Mouse (Mus musculus): Measurements from ENCODE around the gene Crygs. TPM values are rescaled to one million over a fixed set of nuclear protein-coding genes. Genes with fewer than 3 reads are reported as not detected.
"Not testable (repeated sequence)": the region's sequence is repeated elsewhere in the genome, so short reads cannot be mapped to it uniquely, and the experiment has no call there.

Crygs gene
- polyA plus RNA-seq, 1 experiment = not detected

GRCm38 (mm10) chr16:22789908-22790367 is 21.4 kb downstream of the Crygs start:
- DNase-seq (ENCODE audit: low spot score) = no peak

- no peak for DNase-seq (ENCODE audit: low spot score)
Measured at GRCm38 (mm10) chr16:22782686-22783085, 28.7 kb downstream of the Crygs start.

- DNase-seq (ENCODE audit: low spot score) = no peak
Measured at GRCm38 (mm10) chr16:22779228-22779835, 32.0 kb downstream of the Crygs start.

GRCm38 (mm10) chr16:22778296-22778695 is 33.1 kb downstream of the Crygs start:
- DNase-seq (ENCODE audit: low spot score) = not testable (repeated sequence)

- no peak for DNase-seq (ENCODE audit: low spot score)
Measured at GRCm38 (mm10) chr16:22775471-22775985, 35.8 kb downstream of the Crygs start.

GRCm38 (mm10) chr16:22768661-22769060 is 42.7 kb downstream of the Crygs start:
- no peak for DNase-seq (ENCODE audit: low spot score)

- no peak for DNase-seq (ENCODE audit: low spot score)
Measured at GRCm38 (mm10) chr16:22767405-22767804, 44.0 kb downstream of the Crygs start.

GRCm38 (mm10) chr16:22766738-22767211 is 44.6 kb downstream of the Crygs start:
- no peak for DNase-seq (ENCODE audit: low spot score)

- no peak for DNase-seq (ENCODE audit: low spot score)
Measured at GRCm38 (mm10) chr16:22765531-22765930, 45.8 kb downstream of the Crygs start.

Other genes with a start within 250 kb of the Crygs start
- gene Dgkg, start 154.4 kb downstream of the Crygs start, polyA plus RNA-seq (2012; rRNA removed) = 0.52 and 0.81 TPM in 2 replicates
- gene Tbccd1, start 46.1 kb upstream of the Crygs start, polyA plus RNA-seq (2012; rRNA removed) = 19.8 and 23.6 TPM in 2 replicates
- gene Dnajb11, start 46.3 kb upstream of the Crygs start, polyA plus RNA-seq (2012; rRNA removed) = 43.5 and 45.6 TPM in 2 replicates
- gene Ahsg, start 79.7 kb upstream of the Crygs start, polyA plus RNA-seq (2012; rRNA removed) = 0.21 and 1.8 TPM in 2 replicates
- gene Fetub, start 106.8 kb upstream of the Crygs start, polyA plus RNA-seq (2012; rRNA removed) = 1.8 and 2.3 TPM in 2 replicates
- not detected in 2 replicates for gene Hrg, start 139.5 kb upstream of the Crygs start, polyA plus RNA-seq (2012; rRNA removed)
- gene Kng2, start 217.9 kb upstream of the Crygs start, polyA plus RNA-seq (2012; rRNA removed) = 0.07 and 0.21 TPM in 2 replicates
- 0.08 and 0.10 TPM in 2 replicates for gene Kng1, start 246.3 kb upstream of the Crygs start, polyA plus RNA-seq (2012; rRNA removed)